In genomic region chr17:72837140-72837712, GRCm38 (mm10) we compare ENCODE assay signal across 8 mouse cellular contexts. TPM values are rescaled to one million over a fixed set of nuclear protein-coding genes. Genes with fewer than 3 reads are reported as not detected.
DNase-seq lines count a peak whose midpoint lies in the region; ATAC-seq and TF ChIP-seq lines count a peak whose summit lies in the region.

No protein-coding gene starts in this region.

- peak; percentile 71 for ATAC-seq in frontal cortex, adult (ENCODE audit: low TSS enrichment)
- ATAC-seq in lung, postnatal 0 days = peak; percentile 63

- H3K36me3 ChIP-seq in hindbrain, embryonic 10.5 days = no peaks in the 10 kb centered on the region
- H3K36me3 ChIP-seq in lung, postnatal 0 days (ENCODE audit: insufficient read depth, low read length) = no peaks in the 10 kb centered on the region

- peak overlapping the region; percentile 98 for H3K9ac ChIP-seq in lung, postnatal 0 days (replicated peaks; ENCODE audit: low read depth)

- H3K9me3 ChIP-seq in hindbrain, embryonic 10.5 days = no peaks in the 10 kb centered on the region
- H3K9me3 ChIP-seq in lung, postnatal 0 days (ENCODE audit: low read length) = no peaks in the 10 kb centered on the region

- H3K27ac ChIP-seq in hindbrain, embryonic 10.5 days = peak overlapping the region; percentile 96
- H3K27ac ChIP-seq in lung, postnatal 0 days (ENCODE audit: low read length) = peak overlapping the region; percentile 100

- peak overlapping the region; percentile 88 for H3K4me3 ChIP-seq in hindbrain, embryonic 10.5 days
- peak overlapping the region; percentile 97 for H3K4me3 ChIP-seq in lung, postnatal 0 days (ENCODE audit: low read depth, low read length)

- no peaks in the 10 kb centered on the region for H3K27me3 ChIP-seq in hindbrain, embryonic 10.5 days (ENCODE audit: insufficient read depth, poor library complexity, severe bottlenecking)
- H3K27me3 ChIP-seq in lung, postnatal 0 days (replicated peaks; ENCODE audit: insufficient read depth, low read length) = no peaks in the 10 kb centered on the region

- TF ChIP-seq EP300 in lung, postnatal 0 days (IDR thresholded peaks at IDR 0.05) = no peak

- 0% methylated on average over 71 of the region's 77 CpGs for WGBS in hindbrain, embryonic 10.5 days
- under 1% methylated on average over 43 of the region's 77 CpGs for WGBS in lung, postnatal 0 days

- peak overlapping the region; percentile 58 for H3K4me2 ChIP-seq in lung, postnatal 0 days (replicated peaks; ENCODE audit: low read depth, low read length)

- no peak for TF ChIP-seq CTCF in lung, postnatal 0 days (IDR thresholded peaks at IDR 0.05)

- DNase-seq in NIH3T3 (ENCODE audit: low read depth) = peak; percentile 96
- DNase-seq in cerebellum, adult 9-10 months = peak; percentile 92
- DNase-seq in hindbrain, embryonic 10.5 days (ENCODE audit: low spot score) = peak; percentile 91
- peak; percentile 90 to 95 for DNase-seq in layer of hippocampus, postnatal 10 days (ENCODE audit: low spot score in 2 of 2)
- peak; percentile 95 for DNase-seq in lung, postnatal 0 days (ENCODE audit: low spot score)
- peak; percentile 93 for DNase-seq in ovary, postnatal 36 days (ENCODE audit: low spot score)
- peak; percentile 93 for DNase-seq in thymus, postnatal 14 days

- peaks cover 9% of the 10 kb centered on the region; the same call in 1 of the 2 replicates for H3K4me1 ChIP-seq in hindbrain, embryonic 10.5 days (replicated peaks)
- H3K4me1 ChIP-seq in lung, postnatal 0 days (ENCODE audit: insufficient read depth, low read depth, low read length) = 0 out of 2 replicates have a peak, but pooled peaks cover 2% of the 10 kb centered on the region

RNA-seq across cellular contexts. Expression of gene Ypel5, which starts 1.0 kb away (rescaled TPM):
- 34.2 and 49.1 TPM in 2 replicates for polyA plus RNA-seq in hindbrain, embryonic 10.5 days (2016; fragmentation: Nextera tagmentation; extraction: Ambion mirVana)
- total RNA-seq in layer of hippocampus, postnatal 10 days (2021) = 10 to 100 TPM; 50.3 to 51.6 TPM
- polyA plus RNA-seq in lung, postnatal 0 days (2015; fragmentation: Nextera tagmentation; extraction: Ambion mirVana) = 100.0 and 109 TPM in 2 replicates

Comparison
In these comparisons a context has a peak if more than half of its experiments do, and no peak if none do; other contexts are left out.
1. Peak in every context shown above with its lines: DNase-seq, ATAC-seq, H3K4me3 ChIP-seq and H3K27ac ChIP-seq.